Mouse (Mus musculus) left cerebral cortex, adult 6 months (tissue): ENCODE results near the gene Nmrk1. TPM values are rescaled to one million over a fixed set of nuclear protein-coding genes. Genes with fewer than 3 reads are reported as not detected.

Source experiments
- long read RNA-seq, 2 experiments: library from polyadenylated mRNA; unstranded; transcript quantifications; one replicate each; pipeline ENCODE4 v2.0.0; 2019 to 2020
- polyA plus RNA-seq: library from polyadenylated mRNA; unstranded; fragments of <200 nt; fragmentation: Nextera tagmentation; gene quantifications from 2 replicates; pipeline ENCODE4 v1.2.3, GENCODE M21; 2021

Gene Nmrk1
- 4.4 and 4.6 TPM in 2 replicates for polyA plus RNA-seq
- long read RNA-seq, experiment 1, transcript Nmrk1-206 (9 exons, 1,940 nt) = major isoform, 13 of 26 reads
- long read RNA-seq, experiment 1, partial matches to known transcripts = 0 of 26 reads
- long read RNA-seq, experiment 1, other reads (novel, unspliced or antisense) = 11 of 26 reads
- long read RNA-seq, experiment 2, partial matches to known transcripts = 3 of 7 reads
- long read RNA-seq, experiment 2, other reads (novel, unspliced or antisense) = 0 of 7 reads

GRCm38 (mm10) chr19:18631644-18632219, at the start of gene Nmrk1, which contains the start of gene Ostf1:
Gene Nmrk1, plus strand, starts transcription at chr19:18631950.
Gene Ostf1, minus strand, starts transcription at chr19:18631823.

GRCm38 (mm10) chr19:18670608-18671007, 38.9 kb downstream of the Nmrk1 start, which contains the start of gene Carnmt1:
Gene Carnmt1, plus strand, starts transcription at chr19:18670764.

Other genes starting within 250 kb of the Nmrk1 start
- gene Ostf1, start 127 bp upstream of the Nmrk1 start, polyA plus RNA-seq = 41.7 and 45.2 TPM in 2 replicates
- 3.3 and 8.4 TPM in 2 replicates for gene Carnmt1, start 38.8 kb downstream of the Nmrk1 start, polyA plus RNA-seq
- 26.9 and 38.6 TPM in 2 replicates for gene D030056L22Rik, start 81.2 kb downstream of the Nmrk1 start, polyA plus RNA-seq
- gene Trpm6, start 118.0 kb downstream of the Nmrk1 start, polyA plus RNA-seq = 0.25 and 0.31 TPM in 2 replicates